Mouse (Mus musculus) limb, embryonic 15.5 days (tissue): ENCODE results near the gene Cfap74. TPM values are rescaled to one million over a fixed set of nuclear protein-coding genes. Genes with fewer than 3 reads are reported as not detected.

Source experiments
- ATAC-seq: fragments of 200-750 bp; cut with Nextera tagmentation; 2 replicates; pipeline ENCODE4 v1.8.0; 2017; ENCODE audit warnings: low read depth, moderate TSS enrichment; ENCODE audit not compliant: insufficient number of reproducible peaks, low FRiP score, low TSS enrichment
- H3K27ac ChIP-seq: fragments of 300-500 bp; sonication (generic); 2 replicates; pipeline ENCODE4 v1.5.1; 2015; ENCODE audit warnings: moderate library complexity, mild to moderate bottlenecking, inconsistent platforms
- H3K27me3 ChIP-seq: fragments of 300-500 bp; sonication (generic); 2 replicates; pipeline ENCODE4 v1.6.1; 2015; ENCODE audit warnings: inconsistent platforms
- H3K36me3 ChIP-seq: fragments of 300-500 bp; sonication (generic); 2 replicates; pipeline ENCODE4 v1.6.1; 2015; ENCODE audit warnings: inconsistent platforms
- H3K4me1 ChIP-seq: fragments of 300-500 bp; sonication (generic); 2 replicates; pipeline ENCODE4 v1.6.1; 2015; ENCODE audit warnings: inconsistent platforms
- H3K4me2 ChIP-seq: fragments of 300-500 bp; sonication (generic); 2 replicates; pipeline ENCODE4 v1.6.1; 2015; ENCODE audit warnings: mild to moderate bottlenecking, inconsistent platforms
- H3K4me3 ChIP-seq: fragments of 300-500 bp; sonication (generic); 2 replicates; pipeline ENCODE4 v1.5.1; 2015; ENCODE audit warnings: mild to moderate bottlenecking, inconsistent platforms
- H3K9ac ChIP-seq: fragments of 300-500 bp; sonication (generic); 2 replicates; pipeline ENCODE4 v1.6.1; 2015; ENCODE audit warnings: inconsistent platforms
- H3K9me3 ChIP-seq: fragments of 300-500 bp; sonication (generic); 2 replicates; pipeline ENCODE4 v1.6.1; 2016; ENCODE audit warnings: inconsistent platforms
- WGBS: fragments of 180-500 bp; shearing (Covaris S2); methylation state at CpG from one replicate; pipeline ENCODE4 v1.1.7; 2015; 5-methylcytosine and 5-hydroxymethylcytosine counted together
- polyA plus RNA-seq: library from polyadenylated mRNA; unstranded; fragments of >200 nt; fragmentation: Nextera tagmentation; extraction: Ambion mirVana; gene quantifications from 2 replicates; pipeline ENCODE4 v1.2.1, GENCODE M21; 2015

The Cfap74 gene
- polyA plus RNA-seq, 1 experiment from 2014 or later: 4.9 TPM

DNA sequence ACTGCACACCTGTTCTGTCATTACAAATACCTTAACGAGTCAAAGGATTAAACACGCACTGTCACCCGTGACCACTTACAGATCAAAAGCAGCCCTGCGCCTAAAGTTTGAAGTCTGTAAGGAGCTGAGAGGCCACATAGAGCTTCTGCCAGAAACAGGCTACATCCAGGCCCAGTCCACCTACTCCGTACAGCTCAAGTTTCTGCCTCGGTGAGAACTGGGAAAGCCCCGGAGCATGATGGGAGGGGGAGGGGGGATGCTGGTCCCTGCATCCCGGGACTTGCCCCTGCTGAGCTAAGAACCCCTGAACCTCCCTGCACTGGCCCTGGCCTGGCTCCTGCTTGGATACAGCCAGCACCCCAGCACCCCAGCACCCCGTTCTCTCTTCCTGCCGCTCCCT, 42.6 kb downstream of the Cfap74 start:
- 32% methylated on average over 10 of the region's 10 CpGs for WGBS
- no peak for ATAC-seq
- H3K27ac ChIP-seq: no peak overlapping the region
- H3K36me3 ChIP-seq: no peaks in the 10 kb centered on the region
- H3K4me2 ChIP-seq: no peak overlapping the region
- H3K4me1 ChIP-seq: no peaks in the 10 kb centered on the region; the same call in 1 of the 2 replicates
- no peaks in the 10 kb centered on the region for H3K9me3 ChIP-seq
- H3K27me3 ChIP-seq: no peaks in the 10 kb centered on the region
- no peak overlapping the region for H3K9ac ChIP-seq
- H3K4me3 ChIP-seq: no peak overlapping the region

DNA sequence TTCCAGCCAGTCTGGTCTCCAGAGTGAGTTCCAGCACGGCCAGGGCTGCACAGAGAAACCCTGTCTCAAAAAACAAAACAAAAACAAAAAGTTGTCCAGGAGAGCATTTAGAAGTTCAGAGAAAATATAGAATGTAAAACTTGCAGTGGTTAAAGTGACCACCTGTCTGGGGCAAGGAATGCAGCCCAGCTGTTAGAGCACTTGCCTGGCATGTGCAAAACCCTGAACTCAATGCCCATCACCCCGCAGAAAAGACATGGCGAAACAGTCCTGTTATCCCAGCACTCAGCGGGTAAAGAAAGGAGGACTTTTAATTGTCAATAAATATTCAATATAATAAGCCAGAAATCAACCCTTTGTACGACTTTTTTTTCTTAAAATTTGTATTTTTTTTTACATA, 49.6 kb downstream of the Cfap74 start:
- Histone ChIP-seq H3K36me3 (no peaks in the 10 kb centered on the region), H3K4me2 (no peak overlapping the region), H3K27ac (no peak overlapping the region), H3K27me3 (no peaks in the 10 kb centered on the region), H3K9ac (no peak overlapping the region), H3K9me3 (no peaks in the 10 kb centered on the region), H3K4me3 (no peak overlapping the region), H3K4me1 (no peaks in the 10 kb centered on the region)
- 78% methylated on average over 5 of the region's 5 CpGs for WGBS
- ATAC-seq: no peak

DNA sequence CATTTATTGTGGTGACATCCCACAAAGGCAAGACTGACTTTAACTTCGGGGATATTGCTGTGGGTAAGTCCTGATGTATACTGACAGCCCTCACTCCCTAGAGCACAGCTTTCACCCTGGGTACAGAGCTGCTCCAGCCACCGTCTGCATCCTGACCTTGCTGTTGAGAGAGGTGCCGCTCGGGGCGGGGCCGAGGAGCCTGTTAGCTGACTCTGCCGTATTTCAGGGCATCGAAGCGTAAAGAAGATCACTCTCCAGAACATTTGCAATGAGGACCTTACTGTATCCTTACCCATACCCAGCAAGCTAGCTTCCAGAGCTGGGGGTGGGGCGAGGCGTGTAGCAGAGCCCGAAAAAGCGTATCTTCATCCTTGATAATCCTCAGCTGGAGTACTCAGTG, 54.1 kb downstream of the Cfap74 start:
- Histone ChIP-seq H3K9ac (no peak overlapping the region), H3K9me3 (no peaks in the 10 kb centered on the region), H3K36me3 (no peaks in the 10 kb centered on the region), H3K27ac (no peak overlapping the region), H3K4me1 (no peaks in the 10 kb centered on the region), H3K4me2 (no peak overlapping the region), H3K4me3 (no peak overlapping the region), H3K27me3 (no peaks in the 10 kb centered on the region)
- 81% methylated on average over 13 of the region's 13 CpGs for WGBS
- no peak for ATAC-seq

DNA sequence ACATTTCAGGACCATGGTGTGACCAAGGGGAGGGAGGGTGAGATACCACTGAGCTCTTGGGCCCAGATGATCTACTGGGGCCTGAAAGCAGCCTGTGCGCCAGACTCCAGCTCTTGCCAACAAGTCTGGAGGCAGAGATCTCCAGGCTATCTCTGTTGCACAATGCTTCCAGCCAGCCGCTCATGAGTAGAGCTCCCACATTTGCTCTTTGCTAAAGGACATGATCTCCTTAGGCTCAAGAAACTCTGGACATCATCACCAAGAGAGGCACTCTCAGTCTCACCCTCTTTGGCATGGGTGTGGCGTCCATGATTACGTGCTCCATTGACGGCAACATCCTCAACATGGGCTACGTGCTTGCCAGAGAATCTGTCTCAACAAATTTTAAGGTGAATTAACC, 54.6 kb downstream of the Cfap74 start:
- Histone ChIP-seq H3K4me2 (no peak overlapping the region), H3K4me1 (no peaks in the 10 kb centered on the region), H3K27ac (no peak overlapping the region), H3K9ac (no peak overlapping the region), H3K9me3 (no peaks in the 10 kb centered on the region), H3K4me3 (no peak overlapping the region), H3K36me3 (no peaks in the 10 kb centered on the region), H3K27me3 (no peaks in the 10 kb centered on the region)
- 85% methylated on average over 6 of the region's 6 CpGs for WGBS
- no peak for ATAC-seq

DNA sequence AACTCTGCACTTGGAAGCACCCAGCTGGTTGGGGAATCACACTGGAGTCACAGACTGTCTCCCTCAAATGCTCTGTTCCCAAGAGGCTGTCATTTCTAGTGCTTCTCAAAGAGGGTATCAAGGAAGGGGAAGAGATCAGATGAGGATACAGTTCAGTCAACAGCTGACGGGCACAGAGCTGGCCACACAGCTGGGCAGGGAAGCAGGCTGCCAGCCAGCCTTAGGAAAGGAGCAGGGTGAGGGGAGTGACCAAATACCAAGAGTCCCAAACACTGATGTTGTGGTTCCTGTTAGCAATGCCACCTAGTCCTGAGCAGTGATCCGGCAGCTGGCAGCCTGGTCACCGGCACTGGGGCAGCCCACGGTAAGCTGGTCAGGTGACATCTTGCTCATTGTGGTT, 55.1 kb downstream of the Cfap74 start:
- WGBS: 77% methylated on average over 4 of the region's 4 CpGs
- H3K4me3 ChIP-seq: no peak overlapping the region
- no peak overlapping the region for H3K9ac ChIP-seq
- H3K4me1 ChIP-seq: peaks cover 3% of the 10 kb centered on the region
- no peak for ATAC-seq
- H3K36me3 ChIP-seq: no peaks in the 10 kb centered on the region
- H3K4me2 ChIP-seq: no peak overlapping the region
- no peaks in the 10 kb centered on the region for H3K9me3 ChIP-seq
- no peak overlapping the region for H3K27ac ChIP-seq
- H3K27me3 ChIP-seq: peaks cover under 1% of the 10 kb centered on the region; the same call in 1 of the 2 replicates

DNA sequence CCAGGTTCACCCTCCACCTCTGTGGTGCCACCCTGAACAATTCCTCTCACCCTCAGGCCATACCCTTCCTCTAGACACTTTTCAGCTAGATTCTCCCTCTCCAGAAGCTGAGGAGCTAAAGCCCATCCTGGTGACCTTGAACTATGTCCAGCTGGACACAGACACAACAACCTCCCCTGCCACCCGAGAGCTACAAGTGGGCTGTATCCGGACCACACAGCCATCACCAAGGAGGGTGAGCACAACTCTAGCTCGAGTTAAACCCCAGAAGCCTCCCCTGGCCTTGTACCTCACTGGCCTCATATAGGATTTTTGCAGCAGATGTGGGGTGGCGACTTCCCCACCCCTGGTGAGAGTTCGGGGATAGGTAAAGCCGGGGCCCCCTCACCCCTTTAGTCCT, 56.6 kb downstream of the Cfap74 start:
- Histone ChIP-seq H3K9ac (no peak overlapping the region), H3K27ac (no peak overlapping the region), H3K4me1 (peaks cover 9% of the 10 kb centered on the region), H3K9me3 (no peaks in the 10 kb centered on the region), H3K4me2 (no peak overlapping the region), H3K4me3 (no peak overlapping the region), H3K36me3 (no peaks in the 10 kb centered on the region), H3K27me3 (peaks cover 6% of the 10 kb centered on the region)
- WGBS: 72% methylated on average over 6 of the region's 6 CpGs
- ATAC-seq: no peak

DNA sequence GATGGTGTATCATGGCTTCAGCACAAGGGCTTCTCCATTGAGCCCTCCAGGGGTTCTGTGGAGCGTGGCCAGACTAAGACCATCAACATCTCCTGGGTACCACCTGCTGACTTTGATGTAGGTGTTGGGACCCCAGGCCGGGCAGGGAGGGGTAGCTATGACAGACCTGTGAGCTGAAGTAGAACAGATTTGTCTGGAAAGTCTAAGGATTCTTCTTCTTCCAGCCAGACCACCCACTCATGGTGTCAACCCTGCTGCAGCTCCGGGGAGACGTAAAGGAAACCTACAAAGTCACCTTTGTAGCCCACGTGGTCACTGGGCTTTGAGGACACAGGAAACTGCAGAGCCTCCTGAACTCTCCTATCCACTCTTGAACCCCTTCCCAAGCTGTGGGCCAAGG, 57.1 kb downstream of the Cfap74 start:
- Histone ChIP-seq H3K4me1 (peaks cover 9% of the 10 kb centered on the region), H3K4me3 (no peak overlapping the region), H3K4me2 (no peak overlapping the region), H3K27ac (no peak overlapping the region), H3K9ac (no peak overlapping the region), H3K36me3 (no peaks in the 10 kb centered on the region), H3K9me3 (no peaks in the 10 kb centered on the region), H3K27me3 (peaks cover 6% of the 10 kb centered on the region)
- 86% methylated on average over 5 of the region's 5 CpGs for WGBS
- no peak for ATAC-seq

DNA sequence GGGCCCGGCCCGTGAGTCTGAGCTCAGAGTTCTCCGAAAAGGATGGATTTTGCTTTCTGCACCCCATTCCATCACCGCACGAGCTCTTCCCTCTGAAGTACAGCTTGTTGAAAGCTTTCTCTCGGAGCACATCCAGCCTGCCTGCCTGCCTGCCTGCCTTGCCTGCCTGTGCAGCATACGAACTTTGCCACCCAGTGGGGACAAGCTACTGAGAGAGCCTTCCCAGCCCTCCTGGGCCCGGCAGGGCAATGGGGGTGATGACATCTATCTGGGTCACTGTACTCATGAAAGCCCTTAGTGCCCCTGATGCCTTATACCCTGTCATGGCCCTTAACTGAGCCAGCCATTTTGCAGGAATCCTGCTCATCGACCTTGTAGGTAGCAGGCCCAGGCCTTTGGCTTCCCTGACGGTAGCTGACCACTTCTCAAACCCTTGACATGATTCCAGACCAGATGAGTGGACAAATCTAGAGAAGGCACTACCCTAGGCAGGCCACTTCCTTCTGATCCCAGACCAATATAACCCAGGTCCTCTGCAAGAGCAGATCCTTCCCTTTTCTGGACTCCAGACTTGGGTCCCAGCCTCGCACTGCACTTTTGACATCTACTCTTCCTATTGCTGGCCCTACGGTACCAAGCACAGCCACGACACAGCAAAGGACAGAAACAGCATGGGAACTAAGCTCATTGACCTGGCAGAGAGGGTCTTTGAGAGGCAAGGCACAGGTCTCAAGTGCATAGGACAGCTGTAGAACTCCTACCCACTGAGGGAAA, 58.4 kb downstream of the Cfap74 start:
- H3K9me3 ChIP-seq: no peaks in the 10 kb centered on the region
- no peak overlapping the region for H3K4me3 ChIP-seq
- 79% methylated on average over 13 of the region's 13 CpGs for WGBS
- no peak overlapping the region for H3K4me2 ChIP-seq
- H3K4me1 ChIP-seq: peaks cover 9% of the 10 kb centered on the region
- H3K27ac ChIP-seq: no peak overlapping the region
- no peak for ATAC-seq
- no peaks in the 10 kb centered on the region for H3K36me3 ChIP-seq
- H3K27me3 ChIP-seq: peaks cover 9% of the 10 kb centered on the region
- H3K9ac ChIP-seq: no peak overlapping the region

DNA sequence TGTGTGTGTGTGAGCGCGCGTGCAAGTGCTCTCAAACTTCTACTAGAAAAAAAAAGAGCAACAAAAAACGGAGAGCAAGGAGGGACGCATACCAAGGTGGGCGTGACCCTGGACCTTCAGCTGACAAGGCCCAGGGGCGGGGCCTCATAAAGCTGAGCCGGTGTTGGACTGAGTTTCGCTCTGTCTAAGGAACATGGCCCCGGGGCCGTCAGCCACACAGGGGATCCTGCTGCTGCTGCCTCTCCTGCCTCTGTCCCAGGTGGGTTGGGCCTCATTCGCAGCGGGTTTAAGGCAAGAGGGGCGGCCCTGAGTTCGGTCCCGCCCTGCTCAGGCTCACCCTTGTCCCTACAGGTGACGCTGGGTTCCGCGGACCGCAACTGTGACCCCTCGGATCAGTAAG, 60.0 kb downstream of the Cfap74 start, which contains the start of gene Tmem52:
Gene Tmem52 (plus strand): TSS at position 163 of the 400 bp plus-strand sequence.
- peaks cover 9% of the 10 kb centered on the region for H3K4me1 ChIP-seq
- H3K4me2 ChIP-seq: peak within 1 kb of the TSS; percentile 47
- H3K27me3 ChIP-seq: peaks cover 9% of the 10 kb centered on the region
- WGBS: 7% methylated on average over 21 of the region's 21 CpGs
- peak within 1 kb of the TSS; percentile 28 for H3K4me3 ChIP-seq
- ATAC-seq: no peak
- H3K9me3 ChIP-seq: no peaks in the 10 kb centered on the region
- H3K9ac ChIP-seq: no peak within 1 kb of the TSS
- H3K27ac ChIP-seq: no peak within 1 kb of the TSS
- H3K36me3 ChIP-seq: no peaks in the 10 kb centered on the region

DNA sequence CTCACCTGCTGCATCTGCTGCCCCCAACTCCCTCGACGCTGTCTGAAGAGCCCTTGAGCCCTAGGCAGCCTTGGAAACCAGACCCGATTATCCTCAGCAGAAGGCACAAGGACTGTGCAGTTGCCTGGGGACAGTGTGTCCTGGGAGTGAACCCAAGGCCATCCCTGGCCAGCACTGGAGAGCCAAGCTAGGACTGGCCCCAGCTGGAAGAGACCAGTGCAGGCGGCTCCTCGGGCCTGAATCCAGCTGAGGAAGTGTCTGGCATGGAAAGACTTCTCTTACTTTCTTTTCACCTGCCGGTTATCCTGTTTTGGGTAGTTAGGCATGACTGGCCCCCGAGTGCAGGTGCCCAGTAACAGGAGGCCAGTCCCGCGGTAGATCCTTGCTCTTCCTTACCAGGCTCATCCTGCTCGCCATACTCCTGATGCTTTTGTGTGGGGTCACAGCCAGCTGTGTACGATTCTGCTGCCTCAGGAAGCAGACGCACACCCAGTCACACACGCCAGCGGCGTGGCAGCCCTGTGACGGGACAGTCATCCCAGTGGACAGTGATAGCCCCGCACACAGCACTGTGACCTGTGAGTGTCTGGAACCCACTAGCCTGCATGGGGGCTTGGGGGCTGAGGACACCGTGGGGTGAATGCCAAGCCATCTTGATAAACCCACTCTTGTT, 60.7 kb downstream of the Cfap74 start:
- no peak overlapping the region for H3K27ac ChIP-seq
- no peak for ATAC-seq
- H3K4me2 ChIP-seq: 0 out of 2 replicates have a peak overlapping the region, but pooled peaks have one; percentile 47
- no peaks in the 10 kb centered on the region for H3K9me3 ChIP-seq
- no peaks in the 10 kb centered on the region for H3K36me3 ChIP-seq
- no peak overlapping the region for H3K4me3 ChIP-seq
- H3K9ac ChIP-seq: no peak overlapping the region
- peaks cover 9% of the 10 kb centered on the region for H3K27me3 ChIP-seq
- peaks cover 9% of the 10 kb centered on the region for H3K4me1 ChIP-seq
- 79% methylated on average over 18 of the region's 18 CpGs for WGBS

DNA sequence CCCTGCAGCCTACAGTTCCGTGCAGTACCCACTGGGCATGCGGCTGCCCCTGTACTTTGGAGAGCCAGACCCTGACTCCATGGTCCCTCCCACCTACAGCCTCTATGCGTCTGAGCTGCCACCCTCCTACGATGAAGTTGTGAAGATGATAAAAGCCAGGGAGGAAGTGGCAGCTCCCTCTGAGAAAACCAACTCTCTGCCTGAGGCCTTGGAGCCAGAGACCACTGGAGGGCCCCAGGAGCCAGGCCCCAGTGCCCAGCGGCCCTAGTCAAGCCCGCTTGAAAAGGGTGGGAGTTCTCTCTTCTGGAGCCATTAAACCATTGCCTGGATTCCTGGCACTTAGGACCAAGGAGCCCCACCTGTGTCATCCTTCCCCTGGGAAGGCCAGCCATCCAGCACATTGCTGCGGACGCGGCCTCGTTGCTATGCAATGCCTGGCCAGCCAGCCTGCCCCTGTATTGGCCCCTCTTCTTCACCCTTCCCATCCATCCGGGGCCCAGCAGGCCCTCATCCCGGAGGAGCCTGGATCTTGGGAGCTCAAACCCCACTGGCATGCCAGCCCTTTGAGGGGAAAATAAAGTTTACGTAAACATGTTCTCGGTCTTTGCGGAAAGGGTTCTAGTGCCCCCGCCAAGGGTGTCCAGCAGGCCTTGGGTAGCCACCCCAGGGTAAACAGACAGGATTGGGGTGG, 61.4 kb downstream of the Cfap74 start:
- 84% methylated on average over 16 of the region's 16 CpGs for WGBS
- ATAC-seq: no peak
- Histone ChIP-seq H3K36me3 (no peaks in the 10 kb centered on the region), H3K4me2 (no peak overlapping the region), H3K27me3 (peaks cover 9% of the 10 kb centered on the region), H3K9me3 (no peaks in the 10 kb centered on the region), H3K4me3 (no peak overlapping the region), H3K27ac (no peak overlapping the region), H3K4me1 (peaks cover 9% of the 10 kb centered on the region), H3K9ac (no peak overlapping the region)

DNA sequence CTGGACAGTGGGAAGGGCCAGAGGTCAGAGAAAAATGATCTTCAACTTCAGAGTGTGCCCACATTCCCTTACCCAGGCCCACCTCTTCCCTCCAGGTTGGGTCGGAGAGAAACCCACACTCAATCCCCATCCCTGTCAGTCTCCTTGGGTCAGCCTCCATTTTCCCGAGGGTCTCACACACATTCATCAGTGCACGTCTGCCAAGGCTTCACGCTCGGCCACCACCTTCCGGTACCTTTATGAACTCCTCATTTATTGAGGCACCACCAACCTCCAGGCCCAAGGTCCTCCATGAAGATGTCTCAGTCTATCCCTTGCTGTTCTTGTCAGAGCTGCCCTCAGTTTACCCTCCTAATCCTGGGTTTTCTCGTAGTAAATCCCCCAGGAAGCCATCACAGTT, 62.0 kb downstream of the Cfap74 start:
- no peak overlapping the region for H3K4me2 ChIP-seq
- no peak for ATAC-seq
- H3K9me3 ChIP-seq: no peaks in the 10 kb centered on the region
- H3K4me1 ChIP-seq: peaks cover 9% of the 10 kb centered on the region
- H3K9ac ChIP-seq: no peak overlapping the region
- no peaks in the 10 kb centered on the region for H3K36me3 ChIP-seq
- no peak overlapping the region for H3K27ac ChIP-seq
- 85% methylated on average over 7 of the region's 7 CpGs for WGBS
- H3K27me3 ChIP-seq: peaks cover 9% of the 10 kb centered on the region
- H3K4me3 ChIP-seq: no peak overlapping the region
